Mouse (Mus musculus) spleen, postnatal 36 days (tissue): ENCODE results near the gene Upk1a.

Experiments used
- DNase-seq, 2 experiments: peaks; one replicate each; pipeline ENCODE4 v3.0.0; 2022; ENCODE audit warnings: low spot score in 2 of 2, mixed read lengths in 1 of 2

Upk1a gene

GRCm38 (mm10) chr7:30604424-30604823 is 8.2 kb downstream of the Upk1a start:
- no peak for DNase-seq

GRCm38 (mm10) chr7:30602583-30602982 is 10.1 kb downstream of the Upk1a start:
- no peak for DNase-seq

DNA sequence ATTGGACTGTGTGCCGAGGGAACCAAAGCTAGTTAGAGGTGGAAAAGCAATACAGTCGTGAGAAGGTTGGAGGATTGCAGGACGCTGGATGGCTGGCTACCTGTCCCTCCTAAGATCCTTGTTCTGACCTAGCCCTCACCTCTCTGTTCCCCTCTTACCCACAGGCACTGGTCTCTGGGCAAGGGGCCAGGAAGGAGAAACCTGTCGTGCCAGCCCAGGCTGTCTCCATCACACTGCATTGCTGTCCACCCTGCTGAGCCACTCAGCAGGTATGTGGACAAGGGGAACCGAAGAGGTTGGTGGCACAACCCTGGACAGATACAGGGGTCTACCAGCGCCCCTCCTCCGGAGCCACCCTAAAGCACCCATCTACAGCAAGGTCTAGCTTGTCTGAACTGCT is 12.0 kb downstream of the Upk1a start:
- no peak for DNase-seq

DNA sequence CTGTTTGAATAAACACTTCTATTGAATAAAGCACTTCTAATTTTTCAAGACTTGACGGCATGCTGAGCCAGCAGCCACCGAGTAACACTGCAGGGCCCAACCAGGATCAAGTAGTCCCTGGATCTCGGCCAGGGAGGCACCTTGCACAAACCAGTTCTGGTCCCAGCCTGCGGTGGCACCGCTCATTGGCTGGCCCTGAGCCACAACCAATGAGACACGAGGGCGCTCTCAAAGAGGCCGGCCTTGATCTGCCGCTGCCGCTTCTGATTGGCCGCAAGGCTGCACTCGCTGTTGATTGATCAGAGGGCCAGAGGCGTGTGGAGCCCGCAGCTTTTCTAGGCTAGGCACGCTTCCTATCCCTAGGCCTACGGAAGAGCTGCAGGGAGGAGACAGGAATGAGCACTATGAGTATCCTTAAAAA is 12.7 kb downstream of the Upk1a start:
- peak; percentile 70 to 74 for DNase-seq

DNA sequence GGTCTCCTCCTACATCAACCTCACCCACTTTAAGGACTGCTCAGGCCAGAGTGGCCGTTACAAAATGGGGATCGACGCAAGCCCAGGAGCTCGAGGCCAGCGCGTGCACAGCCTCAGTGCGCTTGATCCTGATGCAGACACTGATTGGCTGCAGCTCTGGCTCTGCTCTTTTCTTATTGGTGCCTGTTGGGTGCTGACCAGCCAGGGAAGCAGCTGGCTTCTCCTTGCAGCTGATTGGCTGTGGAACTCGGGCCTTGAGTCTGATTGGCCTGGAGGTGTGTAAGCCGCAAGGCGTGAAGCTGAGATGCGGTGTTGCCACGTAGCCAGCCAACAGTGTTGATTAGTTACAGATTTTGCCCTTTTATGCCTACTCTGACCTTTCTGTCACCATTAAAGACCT is 13.9 kb downstream of the Upk1a start, which contains the start of gene Zbtb32:
Gene Zbtb32 (minus strand): TSS at position 124 of the 400 bp plus-strand sequence.
- DNase-seq = no peak

DNA sequence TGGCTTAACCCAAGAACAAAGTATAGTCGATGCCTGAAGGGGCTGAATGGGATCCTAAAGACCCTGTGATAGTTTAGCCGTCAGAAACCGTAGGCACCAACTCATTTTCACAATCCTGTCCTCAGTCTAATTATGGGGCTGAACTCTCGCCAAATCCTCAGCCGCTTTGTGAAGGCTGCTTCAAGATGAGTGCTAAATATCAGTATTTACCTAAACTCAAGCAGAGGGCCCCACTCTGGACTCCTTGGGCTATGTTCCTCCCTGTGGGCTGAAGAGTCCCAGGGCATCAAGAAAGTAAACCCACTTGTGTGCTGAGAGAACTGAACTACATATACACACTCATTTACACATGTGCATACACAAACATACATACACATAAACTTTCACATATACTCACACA is 15.8 kb downstream of the Upk1a start:
- no peak for DNase-seq

DNA sequence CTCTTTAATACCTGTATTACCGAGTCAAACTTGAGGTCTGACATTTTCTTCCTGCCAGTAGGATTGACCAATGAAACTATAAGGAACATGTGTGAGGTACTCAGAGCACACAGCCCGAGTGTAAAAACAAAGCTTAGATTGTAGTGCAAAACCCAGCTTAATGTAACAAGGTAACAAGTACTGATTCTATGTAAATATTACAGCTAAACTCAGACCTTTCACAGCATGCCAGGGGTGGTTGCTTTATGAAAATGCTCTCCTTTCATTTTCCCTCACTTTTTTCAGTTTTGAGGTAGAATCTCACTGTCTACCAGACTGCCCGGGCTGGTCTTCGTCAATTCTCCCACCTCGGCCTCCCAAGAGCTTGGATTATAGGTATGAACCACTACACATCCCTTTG is 16.6 kb downstream of the Upk1a start:
- DNase-seq = no peak

- DNase-seq = no peak
Observed at GRCm38 (mm10) chr7:30594510-30595024, 18.1 kb downstream of the Upk1a start.

DNA sequence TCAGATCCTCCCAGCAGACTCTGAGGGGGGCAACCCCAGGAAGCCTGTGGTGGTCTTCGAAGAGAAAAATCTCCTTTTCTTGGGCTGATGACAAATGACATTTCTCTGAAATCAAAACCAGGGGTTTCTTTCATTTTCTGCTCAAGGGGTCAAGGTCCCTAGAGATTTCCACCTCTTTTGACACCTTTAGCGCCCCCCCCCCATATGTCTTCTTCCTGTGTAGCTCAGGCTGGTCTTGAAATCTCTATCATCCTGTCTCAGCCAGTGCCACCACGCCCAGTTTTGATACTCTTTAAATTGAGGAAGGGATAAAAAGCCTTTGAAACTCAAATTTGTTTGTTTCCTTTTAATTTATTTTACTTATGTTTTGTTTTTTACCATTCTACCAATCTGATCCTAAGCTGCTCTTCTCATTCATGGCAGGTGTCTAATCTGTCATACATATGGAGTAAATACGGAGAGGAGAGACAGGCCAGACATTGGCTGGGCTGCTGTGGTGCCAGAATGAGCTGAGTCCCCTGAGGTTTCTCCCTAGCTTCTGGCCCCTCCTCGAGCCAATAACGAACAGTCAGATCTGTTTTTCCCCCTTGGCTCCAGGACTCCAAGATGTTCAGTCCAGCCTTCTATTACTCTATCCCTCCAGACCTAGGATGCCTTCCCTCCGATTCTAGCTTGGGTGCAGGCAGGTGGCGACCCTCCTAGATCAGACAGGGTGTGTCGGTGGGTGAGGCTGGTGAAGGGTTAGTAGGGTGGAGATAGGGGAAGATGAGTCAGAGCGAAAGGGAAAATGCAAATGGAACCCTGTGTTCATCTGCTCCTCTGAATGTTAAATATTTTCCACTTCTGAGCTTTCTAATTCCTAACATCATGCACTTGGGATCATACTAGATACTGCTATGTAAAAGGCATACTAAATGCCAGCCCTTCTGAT is 18.8 kb downstream of the Upk1a start:
- DNase-seq = no peak

DNA sequence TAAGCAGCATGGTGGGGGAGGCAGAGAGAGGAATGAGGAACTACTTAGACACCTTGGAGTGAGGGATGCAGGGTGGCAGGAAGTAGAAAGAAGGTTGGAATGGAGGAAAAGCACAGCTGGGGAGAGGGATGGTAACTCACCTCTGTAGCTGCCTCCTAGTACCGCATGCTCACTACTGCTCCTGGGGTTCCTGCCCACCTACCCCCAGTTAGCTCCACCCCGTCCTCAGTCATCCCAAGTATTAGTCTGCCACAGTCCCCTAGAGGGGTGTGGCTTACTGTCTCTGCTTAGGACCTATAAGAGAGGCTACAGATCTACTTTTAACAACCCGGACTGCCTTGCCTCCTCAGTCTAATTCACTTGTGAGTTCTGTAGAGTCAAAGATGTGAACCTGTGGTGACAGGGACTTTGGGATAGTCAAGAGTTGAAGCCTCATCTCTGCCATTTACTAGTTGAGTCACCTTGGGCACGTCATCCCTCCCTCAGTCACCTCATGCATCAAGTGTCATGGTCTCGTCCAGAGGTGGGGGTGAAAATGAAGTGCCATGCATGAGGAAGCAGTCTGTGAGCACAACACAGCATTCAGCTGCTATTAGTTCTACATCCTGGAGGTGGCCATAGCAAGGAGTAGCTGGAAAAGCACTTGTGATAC is 19.7 kb downstream of the Upk1a start:
- DNase-seq = no peak

DNA sequence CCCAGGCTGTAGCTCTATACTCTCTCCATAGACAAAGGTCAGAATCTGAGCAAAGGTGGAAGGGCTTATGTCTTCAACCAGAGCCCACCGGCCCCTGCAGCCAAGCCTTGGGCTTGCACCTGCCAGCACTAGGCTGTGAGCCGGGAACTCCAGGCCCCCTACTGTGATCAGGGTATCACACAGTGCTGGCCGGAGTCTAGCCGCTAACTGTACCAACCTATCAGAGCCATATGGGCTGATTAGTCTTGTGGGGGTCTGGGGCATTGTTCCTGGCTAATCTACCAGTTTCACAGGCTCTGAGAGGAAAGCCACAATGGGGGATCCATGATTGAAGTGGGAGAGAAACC is 21.1 kb downstream of the Upk1a start:
- no peak for DNase-seq

DNA sequence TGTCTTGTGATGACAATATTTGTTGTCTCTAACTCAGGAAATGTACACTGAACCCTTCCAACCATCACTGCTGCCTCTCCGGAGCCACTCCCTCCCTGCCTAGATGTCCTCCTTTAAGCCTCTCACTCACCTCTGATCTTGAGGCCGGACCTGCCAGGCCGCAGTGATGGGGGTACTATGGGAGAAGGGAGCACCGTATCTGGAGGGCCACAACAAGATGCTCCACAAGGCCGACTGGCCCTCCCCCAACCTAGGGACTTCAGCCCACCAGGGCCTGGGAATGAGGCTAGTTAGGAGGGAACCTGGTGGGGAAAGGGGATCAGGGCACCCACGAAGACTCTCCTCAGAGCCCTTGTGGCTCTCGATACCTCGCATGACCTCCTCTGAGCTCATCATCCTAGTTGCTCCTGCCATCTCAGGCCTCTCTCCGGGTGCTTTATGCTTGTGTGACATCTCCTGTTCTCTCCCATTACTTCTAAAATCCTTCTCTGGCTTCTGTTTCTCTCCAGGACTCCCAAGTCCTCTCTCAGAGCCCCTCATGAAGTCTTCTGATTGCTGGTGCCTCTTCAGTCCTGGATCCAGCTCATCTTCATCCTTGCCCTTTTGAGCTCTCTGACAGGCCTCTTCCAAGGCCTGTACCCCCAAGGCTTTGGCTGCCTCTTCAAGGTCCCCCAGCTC is 21.6 kb downstream of the Upk1a start:
- no peak for DNase-seq

GRCm38 (mm10) chr7:30589435-30590301 is 23.0 kb downstream of the Upk1a start:
- DNase-seq = peak; percentile 68 to 79

GRCm38 (mm10) chr7:30588676-30589434 is 23.8 kb downstream of the Upk1a start, which contains the start of gene Kmt2b:
TSS of gene Kmt2b (minus strand) at chr7:30588726.
- DNase-seq = peak; percentile 97 to 98

DNA sequence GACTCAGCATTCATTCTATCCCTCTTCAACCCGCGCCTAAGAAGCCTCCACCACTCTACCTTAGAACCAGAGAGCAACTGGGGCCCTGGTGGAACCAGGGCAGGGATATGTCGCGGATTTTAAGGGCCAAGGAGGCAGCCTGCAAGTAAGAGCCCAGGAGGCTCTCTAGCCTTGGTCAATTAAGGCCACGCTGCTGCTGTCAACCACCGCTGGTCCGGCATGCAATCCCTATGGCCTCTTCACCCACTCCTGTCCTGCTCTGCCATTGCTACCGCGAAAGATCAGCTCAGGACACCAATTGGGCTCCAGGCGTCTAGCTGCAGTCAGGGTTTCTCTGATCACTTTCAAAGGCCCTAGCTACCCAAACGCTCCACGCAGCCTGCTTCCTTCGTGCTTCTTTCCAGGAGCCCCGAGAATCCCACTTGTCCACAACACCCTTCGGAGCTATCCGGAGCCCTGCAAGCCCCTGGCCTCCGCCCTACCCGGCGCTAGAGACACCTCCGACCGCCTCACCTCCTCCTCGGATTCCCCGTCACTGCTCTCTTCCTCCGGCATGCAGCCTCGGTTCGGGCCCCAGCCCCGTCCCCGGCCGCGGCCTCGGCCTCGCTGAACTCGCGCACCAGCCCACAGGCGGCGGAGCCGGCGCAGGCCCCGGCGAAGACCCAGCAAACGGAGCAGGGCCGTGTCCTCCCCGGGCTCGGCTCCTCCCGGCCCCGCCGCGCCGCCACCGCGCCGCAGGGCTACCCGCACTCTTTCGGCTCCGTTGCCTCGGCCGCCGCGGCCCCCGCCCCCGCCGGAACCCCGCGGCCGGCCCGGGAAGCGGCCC is 24.6 kb downstream of the Upk1a start:
- DNase-seq = peak; percentile 38 to 53

DNA sequence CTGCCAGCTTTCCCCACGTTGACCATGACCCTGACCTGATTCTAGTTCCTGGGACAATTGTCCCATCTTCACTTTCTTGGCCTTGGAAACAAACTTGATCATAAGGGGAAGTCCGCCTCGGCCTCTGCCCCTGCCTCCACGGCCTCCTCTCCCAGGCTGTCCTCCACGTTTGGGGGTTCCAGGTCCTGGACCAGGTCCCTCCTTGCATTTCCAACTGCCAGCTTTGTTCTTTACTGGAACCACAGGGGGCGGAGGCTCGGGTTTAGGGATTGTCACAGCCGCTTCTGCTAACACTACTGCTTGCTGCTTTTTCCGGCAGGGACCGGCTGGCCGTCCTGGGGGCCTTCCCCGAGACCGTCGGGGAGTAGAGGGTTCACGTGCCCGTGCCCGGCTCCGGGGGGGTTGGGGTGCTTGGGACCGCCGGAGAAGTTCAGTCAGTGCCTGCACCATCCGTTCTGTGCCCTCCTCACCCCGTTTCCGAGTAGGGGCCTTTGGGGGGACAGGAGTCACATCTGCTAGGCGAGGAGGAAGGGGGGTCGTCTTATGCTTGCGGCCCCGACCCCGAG is 26.1 kb downstream of the Upk1a start:
- no peak for DNase-seq

DNA sequence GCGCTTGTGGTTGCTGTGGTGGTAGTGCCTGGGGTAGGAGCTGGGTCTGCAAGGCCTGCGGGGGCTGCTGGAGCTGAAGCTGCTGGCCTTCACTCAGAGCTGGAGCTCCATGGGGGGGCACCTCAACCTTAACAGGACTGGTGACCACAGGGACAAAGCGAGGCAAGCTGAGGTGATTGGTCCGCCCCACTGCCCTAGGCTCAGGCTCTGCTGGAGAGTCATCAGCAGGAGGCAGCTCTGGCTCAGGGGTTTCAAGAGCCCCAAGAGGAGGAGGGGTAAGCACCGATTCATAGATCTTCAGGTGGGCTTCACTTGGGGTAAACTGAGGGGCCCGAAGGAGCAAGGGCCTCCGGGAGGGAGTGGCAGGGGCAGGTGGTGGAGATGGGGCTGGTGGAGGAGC is 27.5 kb downstream of the Upk1a start:
- DNase-seq = no peak

- DNase-seq = no peak
Observed at GRCm38 (mm10) chr7:30584339-30584738, 28.3 kb downstream of the Upk1a start.

- DNase-seq = no peak
Observed at GRCm38 (mm10) chr7:30581547-30581946, 31.1 kb downstream of the Upk1a start.
